Mouse (Mus musculus) G1E (cell line): ENCODE data around the gene Ubtf.

Experiments used
- CTCF ChIP-seq: IDR thresholded peaks from 2 replicates; pipeline ENCODE4 v1.5.1; 2012; ENCODE audit warnings: low read depth, low read length, inconsistent platforms, mixed read lengths
- POLR2AphosphoS5 ChIP-seq: IDR thresholded peaks from 2 replicates; pipeline ENCODE4 v1.6.1; 2012; ENCODE audit warnings: low read depth, low read length, inconsistent platforms; ENCODE audit not compliant: insufficient replicate concordance

GRCm38 (mm10) chr11:102327839-102328238 is 8.3 kb upstream of the Ubtf start:
- TF ChIP-seq POLR2AphosphoS5 (no peak), CTCF (no peak)
